Mouse (Mus musculus) CH12.LX (cell line): ENCODE measurements around the gene Dad1. TPM values are rescaled to one million over a fixed set of nuclear protein-coding genes. Genes with fewer than 3 reads are reported as not detected.

Source experiments
- DNase-seq: peaks from one replicate; pipeline ENCODE4 v3.0.0-alpha.2; 2013; ENCODE audit errors: extremely low read depth
- H3K27ac ChIP-seq: 2 replicates; pipeline ENCODE4 v1.5.1; 2012; ENCODE audit warnings: low read depth, mild to moderate bottlenecking, control low read depth, moderate library complexity; ENCODE audit not compliant: insufficient read depth
- H3K27me3 ChIP-seq: replicated peaks from 2 replicates; pipeline ENCODE3; 2012; ENCODE audit warnings: inconsistent platforms
- H3K36me3 ChIP-seq, 2 experiments: replicated peaks in 1 of 2; 2 replicates each; pipeline versions ENCODE3 to v1.6.1; 2012; ENCODE audit warnings: inconsistent platforms in 1 of 2, low read length in 1 of 2, mild to moderate bottlenecking in 1 of 2, mixed read lengths in 1 of 2, moderate library complexity in 1 of 2; ENCODE audit not compliant: control insufficient read depth in 1 of 2, insufficient read depth in 1 of 2
- H3K4me1 ChIP-seq, 2 experiments: 2 replicates each; pipeline ENCODE4 v1.6.1; 2012; ENCODE audit warnings: inconsistent platforms in 1 of 2, moderate library complexity in 1 of 2; ENCODE audit not compliant: insufficient read depth in 2 of 2, control insufficient read depth in 1 of 2
- H3K4me2 ChIP-seq: 2 replicates; pipeline ENCODE4 v1.6.1; 2012; ENCODE audit warnings: low read depth, mild to moderate bottlenecking, control low read depth; ENCODE audit not compliant: poor library complexity, insufficient read depth, severe bottlenecking
- H3K4me3 ChIP-seq, 3 experiments: fragments of 150-350 bp in 1 of 3; sonication (generic) in 1 of 3; replicated peaks in 1 of 3; 2 replicates each; pipeline versions ENCODE3 to v1.5.1; 2011 to 2012; ENCODE audit warnings: low read depth in 2 of 3, low read length in 2 of 3, mild to moderate bottlenecking in 2 of 3, moderate library complexity in 2 of 3, control low read depth in 1 of 3, improper control_type of control experiment in 1 of 3, inconsistent platforms in 1 of 3, mixed read lengths in 1 of 3; ENCODE audit not compliant: poor library complexity in 1 of 3
- H3K79me2 ChIP-seq: replicated peaks from 2 replicates; pipeline ENCODE4 v1.6.1; 2012; ENCODE audit warnings: mild to moderate bottlenecking, moderate library complexity; ENCODE audit not compliant: control insufficient read depth, poor library complexity, insufficient read depth, severe bottlenecking; ENCODE audit errors: extremely low read depth
- H3K9ac ChIP-seq: 2 replicates; pipeline ENCODE4 v1.6.1; 2012; ENCODE audit warnings: low read depth, mild to moderate bottlenecking, control low read depth, moderate library complexity; ENCODE audit not compliant: insufficient read depth
- H3K9me3 ChIP-seq: replicated peaks from 2 replicates; pipeline ENCODE3; 2012; ENCODE audit warnings: low read length, inconsistent platforms, mixed read lengths
- CTCF ChIP-seq, 2 experiments: IDR thresholded peaks in 1 of 2; conservative IDR thresholded peaks in 1 of 2; 2 replicates each; pipeline ENCODE4 v1.5.1; 2011 to 2012; ENCODE audit warnings: low read depth in 2 of 2, low read length in 2 of 2, improper control_type of control experiment in 1 of 2, inconsistent platforms in 1 of 2, mild to moderate bottlenecking in 1 of 2, moderate library complexity in 1 of 2
- E2F4 ChIP-seq: IDR thresholded peaks from 2 replicates; pipeline ENCODE4 v1.6.1; 2011; ENCODE audit warnings: low read depth, low read length, improper control_type of control experiment; ENCODE audit not compliant: insufficient replicate concordance
- ELF1 ChIP-seq: IDR thresholded peaks from 2 replicates; pipeline ENCODE4 v1.6.1; 2014; ENCODE audit warnings: low read depth, mild to moderate bottlenecking, inconsistent platforms, low read length, improper control_type of control experiment
- GABPA ChIP-seq: IDR thresholded peaks from 2 replicates; pipeline ENCODE4 v1.6.1; 2012; ENCODE audit warnings: low read depth, low read length, improper control_type of control experiment, inconsistent platforms; ENCODE audit not compliant: insufficient replicate concordance
- HCFC1 ChIP-seq: IDR thresholded peaks from 2 replicates; pipeline ENCODE4 v1.6.1; 2012; ENCODE audit warnings: low read depth, mild to moderate bottlenecking, inconsistent platforms, low read length, improper control_type of control experiment
- IRF4 ChIP-seq: IDR thresholded peaks from 2 replicates; pipeline ENCODE4 v1.6.1; 2014; ENCODE audit warnings: low read depth, mild to moderate bottlenecking, inconsistent platforms, low read length, improper control_type of control experiment
- JUND ChIP-seq: conservative IDR thresholded peaks from 2 replicates; pipeline ENCODE4 v1.6.1; 2011; ENCODE audit warnings: low read depth, low read length, improper control_type of control experiment
- KAT2A ChIP-seq: IDR thresholded peaks from 2 replicates; pipeline ENCODE4 v1.6.1; 2012; ENCODE audit warnings: low read length, improper control_type of control experiment, inconsistent platforms; ENCODE audit not compliant: insufficient replicate concordance
- MAFK ChIP-seq: IDR thresholded peaks from 2 replicates; pipeline ENCODE4 v1.6.1; 2011; ENCODE audit warnings: low read length, improper control_type of control experiment; ENCODE audit not compliant: insufficient replicate concordance
- MAX ChIP-seq: IDR thresholded peaks from 2 replicates; pipeline ENCODE4 v1.6.1; 2011; ENCODE audit warnings: low read length, improper control_type of control experiment
- MEF2A ChIP-seq: IDR thresholded peaks from 2 replicates; pipeline ENCODE4 v1.6.1; 2014; ENCODE audit warnings: low read depth, mild to moderate bottlenecking, inconsistent platforms, low read length, improper control_type of control experiment, borderline replicate concordance
- NELFE ChIP-seq: IDR thresholded peaks from 2 replicates; pipeline ENCODE4 v1.6.1; 2011; ENCODE audit warnings: low read depth, low read length, improper control_type of control experiment
- NRF1 ChIP-seq: IDR thresholded peaks from 2 replicates; pipeline ENCODE4 v1.6.1; 2014; ENCODE audit warnings: low read depth, mild to moderate bottlenecking, inconsistent platforms, low read length, improper control_type of control experiment, moderate library complexity
- POLR2AphosphoS2 ChIP-seq: IDR thresholded peaks from 2 replicates; pipeline ENCODE4 v1.6.1; 2011; ENCODE audit warnings: low read depth, low read length, improper control_type of control experiment
- TBP ChIP-seq: conservative IDR thresholded peaks from 2 replicates; pipeline ENCODE4 v1.6.1; 2011; ENCODE audit warnings: low read depth, low read length, improper control_type of control experiment
- TCF12 ChIP-seq: IDR thresholded peaks from 2 replicates; pipeline ENCODE4 v1.6.1; 2014; ENCODE audit warnings: low read depth, mild to moderate bottlenecking, inconsistent platforms, low read length, improper control_type of control experiment
- UBTF ChIP-seq: IDR thresholded peaks from 2 replicates; pipeline ENCODE4 v1.6.1; 2012; ENCODE audit warnings: low read depth, mild to moderate bottlenecking, inconsistent platforms, low read length, improper control_type of control experiment, moderate library complexity
- ZC3H11A ChIP-seq: IDR thresholded peaks from 2 replicates; pipeline ENCODE4 v1.6.1; 2012; ENCODE audit warnings: low read depth, mild to moderate bottlenecking, inconsistent platforms, low read length, improper control_type of control experiment
- ZKSCAN1 ChIP-seq: IDR thresholded peaks from 2 replicates; pipeline ENCODE4 v1.6.1; 2012; ENCODE audit warnings: low read depth, inconsistent platforms, low read length, improper control_type of control experiment, borderline replicate concordance
- ZMIZ1 ChIP-seq: IDR thresholded peaks from 2 replicates; pipeline ENCODE4 v1.6.1; 2012; ENCODE audit warnings: low read depth, mild to moderate bottlenecking, inconsistent platforms, low read length, improper control_type of control experiment
- ZNF384 ChIP-seq: IDR thresholded peaks from 2 replicates; pipeline ENCODE4 v1.6.1; 2012; ENCODE audit warnings: low read depth, low read length, improper control_type of control experiment, inconsistent platforms
- dilution Hi-C: fragments of 300-500 bp; cut with MboI; formaldehyde crosslinking; loops from 2 replicates; pipeline ENCODE4 v1.14.3; 2020; ENCODE audit warnings: low sequenced_read_pairs; ENCODE audit not compliant: extremely low pct_unique_long_range_greater_than_20kb, extremely low pct_ligation_motif_present
- in situ Hi-C: fragments of 300-500 bp; cut with MboI; formaldehyde crosslinking; loops from 3 replicates; pipeline ENCODE4 v1.14.3; 2019; ENCODE audit warnings: low sequenced_read_pairs, low pct_ligation_motif_present, low pct_unique_long_range_greater_than_20kb, mixed read lengths
- polyA plus RNA-seq: library from polyadenylated mRNA; unstranded; fragments of >175 nt; gene quantifications from 2 replicates; pipeline ENCODE4 v1.2.1, GENCODE M21; 2012; ENCODE audit warnings: low read depth; ENCODE audit not compliant: insufficient read length
- total RNA-seq, 2 experiments: library from RNA; depleted of rRNA; stranded (reverse); fragments of 300-350 nt in 1 of 2; fragments of >200 nt in 1 of 2; gene quantifications; 2 replicates each; pipeline ENCODE4 v1.2.3; 2012 to 2014

The Dad1 gene
- total and polyA plus RNA-seq, 3 experiments, result 161 to 287 (median 279) TPM

GRCm38 (mm10) chr14:54192462-54192847 lies 61.4 kb downstream of the Dad1 start:
- H3K4me1 ChIP-seq, result no peaks in the 10 kb centered on the region
- dilution Hi-C loops, result no loop called here
- H3K79me2 ChIP-seq, result no peaks in the 10 kb centered on the region
- no peaks in the 10 kb centered on the region for H3K27me3 ChIP-seq
- H3K9ac ChIP-seq, result no peak overlapping the region
- no peaks in the 10 kb centered on the region for H3K36me3 ChIP-seq
- no peak for TF ChIP-seq UBTF
- no peak for TF ChIP-seq E2F4
- no peak for TF ChIP-seq POLR2AphosphoS2
- TF ChIP-seq TBP, result no peak
- no peak for TF ChIP-seq CTCF (conservative IDR thresholded peaks at IDR 0.05 in 1 of 2, IDR thresholded peaks at IDR 0.05 in 1 of 2; ENCODE audit: low read depth in 2 of 2, low read length in 2 of 2)
- TF ChIP-seq NRF1, result no peak
- TF ChIP-seq ELF1, result no peak
- no peak for TF ChIP-seq JUND
- no peak for TF ChIP-seq MAX
- in situ Hi-C loops, result no loop called here
- H3K27ac ChIP-seq, result no peak overlapping the region
- H3K4me3 ChIP-seq, result no peak overlapping the region
- no peaks in the 10 kb centered on the region for H3K9me3 ChIP-seq
- no peak overlapping the region for H3K4me2 ChIP-seq
- no peak for DNase-seq

GRCm38 (mm10) chr14:54191594-54192461 lies 62.1 kb downstream of the Dad1 start:
- Histone ChIP-seq H3K9ac (no peak overlapping the region), H3K4me1 (no peaks in the 10 kb centered on the region), H3K9me3 (no peaks in the 10 kb centered on the region), H3K27ac (no peak overlapping the region), H3K4me3 (no peak overlapping the region), H3K36me3 (no peaks in the 10 kb centered on the region), H3K27me3 (no peaks in the 10 kb centered on the region), H3K4me2 (no peak overlapping the region), H3K79me2 (no peaks in the 10 kb centered on the region)
- TF ChIP-seq MEF2A (no peak), TCF12 (no peak), CTCF (conservative IDR thresholded peaks at IDR 0.05 in 1 of 2, IDR thresholded peaks at IDR 0.05 in 1 of 2; ENCODE audit: low read depth in 2 of 2, low read length in 2 of 2) (no peak), KAT2A (no peak), MAFK (no peak), POLR2AphosphoS2 (no peak), TBP (no peak), NELFE (no peak), IRF4 (no peak), ZKSCAN1 (no peak), ZMIZ1 (no peak), ZC3H11A (no peak), ZNF384 (no peak), GABPA (no peak), ELF1 (no peak), HCFC1 (no peak)
- in situ Hi-C loops, result no loop called here
- dilution Hi-C loops, result no loop called here
- DNase-seq, result no peak
